Mouse (Mus musculus) thymus, postnatal 10 days (tissue): ENCODE results near the gene Ccdc173.
"Not testable (repeated sequence)": the region's sequence is repeated elsewhere in the genome, so short reads cannot be mapped to it uniquely, and the experiment has no call there.

Experiments
- DNase-seq, 2 experiments: peaks; one replicate each; pipeline ENCODE4 v3.0.0; 2021; ENCODE audit warnings: low spot score in 2 of 2

Ccdc173 gene

GRCm38 (mm10) chr2:69789429-69790069, at the start of gene Ccdc173, which contains the start of gene Phospho2:
Ccdc173 (minus strand) TSS chr2:69789575.
Phospho2 (plus strand) TSS chr2:69789623.
- DNase-seq = peak; percentile 97 to 99

GRCm38 (mm10) chr2:69838707-69839106, 49.3 kb upstream of the Ccdc173 start:
- DNase-seq = no peak

DNA sequence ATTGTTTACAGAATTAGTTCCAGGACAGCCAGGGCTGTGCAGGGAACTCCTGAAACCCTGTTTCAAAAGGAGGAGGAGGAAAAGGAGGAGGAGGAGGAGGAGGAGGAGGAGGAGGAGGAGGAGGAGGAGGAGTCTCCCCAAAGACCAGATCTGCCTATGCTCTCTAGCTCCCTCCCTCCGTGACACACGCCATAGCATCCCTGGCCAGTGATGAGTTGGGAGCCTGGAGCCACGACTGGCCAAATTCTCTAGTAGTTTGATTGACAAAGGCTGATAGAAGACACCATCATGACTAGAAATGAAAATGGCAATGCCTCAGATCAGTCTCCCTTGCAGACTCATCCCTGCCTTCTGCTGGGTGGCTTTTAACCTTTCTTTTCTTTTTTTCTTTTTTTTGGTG, 48.6 kb upstream of the Ccdc173 start:
- DNase-seq = no peak

DNA sequence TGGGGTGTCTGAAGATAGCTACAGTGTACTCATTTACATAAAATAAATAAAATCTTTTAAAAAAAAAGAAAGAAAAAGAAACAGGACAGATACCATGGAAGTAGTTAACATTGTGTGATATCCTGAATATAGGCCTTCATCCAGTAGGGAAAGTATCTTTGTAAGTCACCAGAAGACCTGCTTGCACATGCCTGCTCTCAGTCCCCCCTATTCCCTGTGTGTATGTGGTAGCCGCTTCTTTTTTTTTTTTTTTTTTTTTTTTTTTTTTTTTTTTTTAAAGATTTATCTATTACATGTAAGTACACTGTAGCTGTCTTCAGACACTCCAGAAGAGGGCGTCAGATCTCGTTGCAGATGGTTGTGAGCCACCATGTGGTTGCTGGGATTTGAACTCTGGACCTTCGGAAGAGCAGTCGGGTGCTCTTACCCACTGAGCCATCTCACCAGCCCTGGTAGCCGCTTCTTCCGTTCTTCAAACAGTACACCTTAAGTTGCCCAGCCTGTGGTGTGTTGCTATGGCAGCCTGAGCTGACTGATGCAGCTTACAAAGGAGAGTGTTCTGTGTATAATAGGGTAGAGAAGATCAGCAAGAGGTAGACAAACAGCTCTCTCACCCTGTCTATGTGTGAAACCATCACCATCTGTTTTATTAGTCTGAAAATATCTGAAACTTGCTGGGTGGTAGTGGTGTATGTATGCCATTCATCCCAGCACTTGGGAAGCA, 48.0 kb upstream of the Ccdc173 start:
- no peak for DNase-seq

DNA sequence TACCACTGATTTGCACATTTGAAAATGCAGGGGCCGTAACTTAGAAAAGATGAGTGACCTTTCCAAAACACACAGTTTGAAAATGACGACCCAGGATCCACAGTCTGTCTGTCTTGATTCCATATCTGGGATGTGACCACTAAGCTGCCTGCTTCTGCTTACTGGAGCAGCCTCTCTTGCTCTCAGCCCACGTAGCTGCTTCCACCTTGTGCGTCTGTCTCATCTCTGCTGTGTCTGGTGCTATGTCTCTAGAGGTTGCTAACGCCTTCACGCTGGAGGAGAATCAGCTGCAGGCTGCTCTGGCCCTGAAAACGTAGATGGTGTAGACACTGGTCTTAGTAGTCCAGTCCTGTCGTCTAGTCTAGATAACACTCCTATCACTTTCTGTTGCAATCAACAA, 40.7 kb upstream of the Ccdc173 start:
- DNase-seq = no peak

DNA sequence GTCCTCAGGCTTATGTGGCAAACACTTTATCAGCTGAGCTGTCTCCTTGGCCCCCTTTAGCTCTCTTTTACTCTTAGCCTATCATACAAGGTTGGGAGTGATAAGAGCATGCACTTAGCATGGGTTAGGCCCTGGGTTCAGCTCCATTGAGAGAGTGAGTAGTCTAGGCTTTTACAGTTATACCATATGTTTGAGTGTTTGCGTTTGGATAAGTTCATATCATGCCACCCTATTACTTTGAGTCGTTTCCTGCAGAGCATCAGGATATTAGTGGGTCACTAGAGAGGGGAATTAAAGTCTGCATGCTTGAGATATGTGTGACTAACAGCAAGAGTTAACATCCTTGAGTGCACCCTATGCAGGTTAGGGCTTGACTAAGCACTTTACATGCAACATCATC, 40.3 kb upstream of the Ccdc173 start:
- no peak for DNase-seq

- no peak for DNase-seq
Observed at GRCm38 (mm10) chr2:69828031-69828430, 38.7 kb upstream of the Ccdc173 start.

DNA sequence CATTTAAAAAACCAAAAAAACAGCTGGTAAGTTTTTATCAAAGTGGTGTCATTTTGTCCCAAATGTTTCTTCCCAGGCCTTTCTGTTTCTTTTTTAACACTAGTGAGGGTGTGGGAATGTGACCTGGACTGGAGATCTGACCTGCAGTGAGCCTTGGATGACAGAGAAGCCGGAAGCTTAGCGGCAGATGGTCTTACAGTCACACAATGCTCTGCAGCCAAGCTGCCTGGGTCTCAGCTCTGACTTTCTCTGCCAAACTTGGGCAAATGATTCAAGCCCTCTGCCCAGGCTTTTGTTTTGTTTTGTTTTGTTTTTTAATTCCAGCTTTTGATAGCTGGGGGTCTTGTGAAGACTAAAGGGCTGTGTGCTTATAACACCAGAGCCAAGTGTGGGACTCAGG, 37.0 kb upstream of the Ccdc173 start:
- DNase-seq = no peak

DNA sequence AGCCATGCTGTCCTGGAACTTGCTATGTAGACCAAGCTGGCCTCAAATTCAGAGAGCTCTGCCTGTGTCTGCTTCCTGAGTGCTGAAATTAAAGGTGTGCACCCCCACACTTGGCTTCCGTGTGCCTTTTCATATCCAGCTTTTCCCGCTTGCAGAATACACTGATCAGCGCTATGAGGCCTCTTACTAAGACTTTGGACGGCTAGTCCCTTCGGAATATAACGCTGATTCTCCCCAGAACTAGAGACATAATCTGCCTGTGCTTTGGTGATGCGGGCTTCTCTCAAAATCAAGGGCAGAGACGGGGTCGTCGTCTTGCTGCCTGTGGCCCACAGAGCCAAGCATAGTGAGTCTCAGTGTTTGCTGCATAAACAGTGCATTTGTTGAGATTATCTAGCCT, 36.5 kb upstream of the Ccdc173 start:
- DNase-seq = no peak

DNA sequence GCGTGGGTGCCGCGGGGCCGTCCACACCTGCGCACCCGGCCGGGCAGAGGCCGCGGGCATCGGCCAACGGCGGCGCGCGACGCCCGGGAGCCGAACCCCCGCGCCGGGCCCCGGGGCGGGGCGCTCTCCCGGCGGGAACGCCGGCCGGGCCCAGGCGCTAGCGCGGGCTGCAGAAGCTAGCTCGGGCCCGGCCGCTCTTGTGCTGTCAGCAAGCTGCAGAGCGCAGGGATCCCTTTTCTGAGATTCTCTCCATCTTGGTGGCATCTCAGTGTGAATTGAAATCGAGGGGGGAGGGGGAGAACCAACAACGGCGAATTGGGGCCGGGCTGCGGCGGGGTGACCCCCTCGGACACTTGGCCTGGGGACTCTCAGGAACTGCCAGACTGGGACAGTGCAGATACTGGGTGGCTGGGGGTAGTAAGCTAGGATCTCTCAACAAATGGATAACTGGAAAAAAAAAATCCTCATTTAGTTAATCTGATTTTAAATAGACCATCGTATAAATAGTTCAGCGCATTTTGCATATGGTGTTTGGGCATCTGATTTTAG, 33.8 kb upstream of the Ccdc173 start:
- peak in 1 of 2 experiments; percentile 30 for DNase-seq

DNA sequence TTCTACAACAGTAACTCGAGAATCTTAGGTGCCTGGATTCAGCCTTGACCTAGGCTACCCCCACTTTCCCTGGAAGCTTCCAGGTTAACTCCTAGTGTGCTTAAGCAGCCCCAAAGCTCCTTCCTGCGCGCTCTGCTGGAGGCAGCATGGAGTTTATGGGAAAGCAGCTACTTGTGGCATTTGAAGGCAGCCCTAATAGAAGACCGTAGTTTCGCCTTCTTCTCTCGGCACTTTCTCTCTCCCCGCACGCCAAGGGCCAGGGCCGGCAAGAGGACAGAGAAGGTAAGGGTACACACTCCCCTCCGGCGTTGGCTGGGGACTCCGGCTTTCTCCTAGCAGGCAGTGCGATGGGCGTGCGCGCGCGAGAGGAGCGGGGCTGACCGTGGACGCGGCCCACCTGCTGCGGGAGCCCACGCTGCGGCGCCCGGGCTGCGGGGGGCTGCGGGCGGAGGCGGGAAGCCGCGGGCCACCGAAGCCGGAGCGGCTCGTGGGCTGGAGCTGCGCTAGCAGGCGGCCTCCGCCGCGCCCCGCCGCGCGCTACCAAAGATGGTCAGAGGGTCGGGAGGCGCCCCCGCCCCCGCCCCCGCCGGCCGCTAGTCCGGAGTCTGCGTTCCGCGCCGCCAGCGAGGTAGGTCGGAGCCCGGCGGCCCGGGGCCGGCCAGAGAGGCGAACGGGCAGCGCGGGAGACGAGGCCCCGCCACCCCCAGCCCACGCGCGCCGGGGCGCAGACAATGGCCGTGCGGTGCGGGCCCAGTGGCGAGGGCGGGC, 33.2 kb upstream of the Ccdc173 start:
- DNase-seq = peak in 1 of 2 experiments; percentile 30

- peak in 1 of 2 experiments; percentile 7 for DNase-seq
Observed at GRCm38 (mm10) chr2:69821711-69822110, 32.3 kb upstream of the Ccdc173 start, which contains the start of gene Klhl23. Klhl23 (plus strand) TSS chr2:69821944.

DNA sequence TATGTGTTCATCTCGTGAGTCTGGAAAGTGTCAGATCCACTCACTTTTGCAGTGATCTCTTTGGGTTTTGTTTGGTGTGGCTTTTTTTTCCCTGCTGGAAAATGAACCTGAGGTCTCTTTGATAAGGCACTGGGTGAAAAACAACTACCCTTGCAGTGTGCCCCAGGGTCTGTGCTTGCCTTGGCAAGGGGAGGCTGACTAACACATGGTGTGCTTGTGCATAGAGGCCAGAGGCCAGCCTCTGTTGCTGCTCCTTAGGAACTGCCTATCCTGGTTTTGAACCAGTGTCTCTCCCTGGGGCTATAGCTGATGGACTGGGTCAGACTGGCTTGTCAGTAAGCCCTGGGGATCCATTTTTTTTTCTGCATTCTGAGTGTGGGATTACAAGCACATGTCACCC, 30.8 kb upstream of the Ccdc173 start:
- DNase-seq = no peak

GRCm38 (mm10) chr2:69818350-69819085, 29.1 kb upstream of the Ccdc173 start:
- no peak for DNase-seq

DNA sequence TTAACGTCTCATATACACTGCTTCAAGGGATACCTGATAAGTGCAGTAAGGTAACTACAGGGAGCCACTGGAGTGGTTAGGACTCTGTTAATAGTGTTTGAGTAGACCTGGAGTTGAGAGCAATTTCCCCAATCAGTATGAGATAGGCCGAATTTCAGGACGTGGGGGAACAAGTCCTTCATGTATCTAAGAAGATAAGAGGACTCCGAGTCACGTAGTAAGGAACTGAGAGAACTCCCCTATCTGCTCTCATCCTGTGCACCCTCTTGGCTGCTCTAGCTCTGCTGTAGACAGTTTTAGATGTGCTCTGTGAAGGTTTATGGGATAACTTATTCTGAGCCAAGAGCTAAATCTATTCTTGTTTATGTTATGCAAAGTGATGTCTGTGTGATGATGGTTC, 27.2 kb upstream of the Ccdc173 start:
- DNase-seq = no peak

DNA sequence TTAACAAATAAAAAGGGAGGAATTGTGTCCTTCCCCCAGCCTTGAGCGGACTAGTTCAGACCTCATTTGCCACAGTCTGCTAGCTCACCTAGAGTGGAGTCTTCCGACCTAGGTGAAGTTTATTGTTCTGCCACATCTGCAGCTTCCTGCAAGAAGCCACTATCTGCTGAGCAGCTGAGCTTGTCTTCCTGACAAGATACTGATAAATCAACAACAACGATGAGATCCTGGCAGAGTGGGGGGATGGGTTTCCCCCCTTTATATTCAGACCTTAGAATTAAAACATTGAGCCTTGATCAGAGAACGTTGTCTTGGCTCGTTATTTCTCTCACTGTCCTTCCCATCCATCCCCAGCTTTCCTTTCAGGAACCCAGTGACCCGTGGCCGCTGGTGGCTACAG, 22.0 kb upstream of the Ccdc173 start:
- not testable (repeated sequence) for DNase-seq

DNA sequence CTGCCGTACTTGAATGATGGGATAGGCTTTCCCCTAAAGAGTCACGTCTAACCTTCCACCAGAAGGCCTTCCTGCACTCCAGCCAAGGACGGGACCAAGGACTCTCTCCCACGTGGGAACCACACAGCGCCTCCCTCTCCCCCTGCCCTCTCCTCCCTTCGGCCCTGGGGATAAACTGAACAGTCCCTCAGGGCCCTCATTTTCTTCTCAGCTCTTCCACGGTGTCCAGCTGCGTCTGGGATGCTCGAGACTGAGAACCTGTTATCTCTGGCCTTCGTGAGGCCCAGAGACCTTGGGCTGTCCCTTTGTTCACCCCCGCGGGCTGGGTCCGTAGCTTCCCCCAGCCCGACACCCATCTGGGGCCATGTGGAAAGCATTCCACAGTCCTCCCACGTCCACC, 20.8 kb upstream of the Ccdc173 start:
- DNase-seq = no peak

- DNase-seq = not testable (repeated sequence)
Observed at GRCm38 (mm10) chr2:69804663-69805062, 15.3 kb upstream of the Ccdc173 start.

- no peak for DNase-seq
Observed at GRCm38 (mm10) chr2:69803756-69804155, 14.4 kb upstream of the Ccdc173 start.

- DNase-seq = peak; percentile 62 to 88
Observed at GRCm38 (mm10) chr2:69802911-69803312, 13.5 kb upstream of the Ccdc173 start.

DNA sequence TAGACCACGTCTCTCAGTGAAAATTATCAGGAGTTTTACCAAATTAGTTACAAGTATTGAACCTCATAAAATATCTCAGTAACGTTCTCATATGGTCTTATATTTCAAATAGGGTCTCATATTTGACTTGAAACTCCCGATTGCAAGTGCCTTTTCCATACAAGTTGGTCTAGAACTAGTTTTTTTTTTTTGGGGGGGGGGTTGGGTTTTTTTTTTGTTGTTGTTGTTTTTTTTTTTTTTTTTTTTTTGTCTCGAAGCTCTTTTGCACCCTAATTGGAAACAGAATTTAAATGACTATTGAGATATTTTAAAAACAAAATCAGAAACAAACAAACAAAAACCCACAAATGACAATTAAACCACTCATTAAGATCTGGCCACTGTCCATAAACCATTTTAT, 1.3 kb upstream of the Ccdc173 start:
- no peak for DNase-seq

GRCm38 (mm10) chr2:69790285-69790684, 910 bp upstream of the Ccdc173 start:
- peak; percentile 69 to 83 for DNase-seq
